Mouse (Mus musculus) C2C12 (cell line): ENCODE data around the gene Atp2c1.

Experiments
- CEBPB ChIP-seq: IDR thresholded peaks from one replicate; pipeline ENCODE4 v1.6.1; 2011; ENCODE audit warnings: low read depth, mild to moderate bottlenecking, control low read depth, moderate library complexity
- CTCF ChIP-seq: IDR thresholded peaks from one replicate; pipeline ENCODE4 v1.5.1; 2011; ENCODE audit not compliant: control insufficient read depth, insufficient read depth, insufficient read length
- FOSL1 ChIP-seq: IDR thresholded peaks from one replicate; pipeline ENCODE4 v1.8.0; 2011; ENCODE audit warnings: mild to moderate bottlenecking, low read length; ENCODE audit not compliant: poor library complexity, insufficient read depth, severe bottlenecking
- MAX ChIP-seq: IDR thresholded peaks from one replicate; pipeline ENCODE4 v1.6.1; 2011; ENCODE audit warnings: mild to moderate bottlenecking, control low read depth
- MYOD1 ChIP-seq: IDR thresholded peaks from one replicate; pipeline ENCODE4 v1.6.1; 2011; ENCODE audit warnings: low read depth; ENCODE audit not compliant: control insufficient read depth, insufficient read length
- MYOG ChIP-seq: IDR thresholded peaks from one replicate; pipeline ENCODE4 v1.6.1; 2011; ENCODE audit not compliant: control insufficient read depth, insufficient read length; ENCODE audit errors: extremely low read depth
- USF1 ChIP-seq: IDR thresholded peaks from one replicate; pipeline ENCODE4 v1.6.1; 2011; ENCODE audit warnings: low read depth, mild to moderate bottlenecking, control low read depth, moderate library complexity

DNA sequence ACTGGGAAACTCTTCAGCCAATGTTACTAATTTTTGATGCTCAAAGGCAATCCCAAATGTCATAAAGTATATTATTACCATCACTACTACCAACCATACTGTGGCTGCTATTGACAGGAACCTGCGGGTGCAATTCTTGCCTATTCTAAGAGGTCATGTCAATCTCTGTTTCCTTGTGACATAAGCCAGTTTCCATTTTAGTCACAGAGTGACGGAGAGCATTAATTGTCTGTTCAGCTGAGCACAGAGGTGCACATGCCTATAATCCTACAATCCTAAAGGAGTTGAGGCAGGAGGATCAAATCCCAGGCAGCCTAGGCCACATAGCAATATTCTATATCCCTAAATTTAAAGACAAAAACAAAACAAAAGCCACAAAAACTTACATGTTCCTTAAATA is 164.9 kb downstream of the Atp2c1 start:
- TF ChIP-seq CEBPB: no peak
- no peak for TF ChIP-seq USF1
- no peak for TF ChIP-seq MYOD1
- TF ChIP-seq CTCF: no peak
- TF ChIP-seq MAX: no peak
- no peak for TF ChIP-seq MYOG
- no peak for TF ChIP-seq FOSL1
